Mouse (Mus musculus) liver, embryonic 13.5 days (tissue): Measurements from ENCODE around the gene Gtf2h2. TPM values are rescaled to one million over a fixed set of nuclear protein-coding genes. Genes with fewer than 3 reads are reported as not detected.

Source experiments
- ATAC-seq: fragments of 200-750 bp; cut with Nextera tagmentation; 2 replicates; pipeline ENCODE4 v1.8.0; 2017; ENCODE audit warnings: low read depth, mild to moderate bottlenecking, moderate number of reproducible peaks, moderate library complexity
- DNase-seq: peaks from one replicate; pipeline ENCODE4 v3.0.0; 2022
- H3K27ac ChIP-seq: fragments of 300-500 bp; sonication (generic); 2 replicates; pipeline ENCODE4 v1.5.1; 2015; ENCODE audit warnings: moderate library complexity, mild to moderate bottlenecking, inconsistent platforms
- H3K27me3 ChIP-seq: fragments of 300-500 bp; sonication (generic); 2 replicates; pipeline ENCODE4 v1.6.1; 2015; ENCODE audit warnings: mild to moderate bottlenecking, inconsistent platforms
- H3K36me3 ChIP-seq: fragments of 300-500 bp; sonication (generic); 2 replicates; pipeline ENCODE4 v1.6.1; 2015; ENCODE audit warnings: mild to moderate bottlenecking, inconsistent platforms
- H3K4me1 ChIP-seq: fragments of 300-500 bp; sonication (generic); replicated peaks from 2 replicates; pipeline ENCODE4 v1.6.1; 2015; ENCODE audit warnings: inconsistent platforms
- H3K4me2 ChIP-seq: fragments of 300-500 bp; sonication (generic); 2 replicates; pipeline ENCODE4 v1.6.1; 2015; ENCODE audit warnings: inconsistent platforms, mild to moderate bottlenecking, moderate library complexity
- H3K4me3 ChIP-seq: fragments of 300-500 bp; sonication (generic); replicated peaks from 2 replicates; pipeline ENCODE4 v1.5.1; 2015; ENCODE audit warnings: mild to moderate bottlenecking, inconsistent platforms
- H3K9ac ChIP-seq: fragments of 300-500 bp; sonication (generic); 2 replicates; pipeline ENCODE4 v1.6.1; 2015; ENCODE audit warnings: mild to moderate bottlenecking, inconsistent platforms
- H3K9me3 ChIP-seq: fragments of 300-500 bp; sonication (generic); replicated peaks from 2 replicates; pipeline ENCODE4 v1.6.1; 2016; ENCODE audit warnings: inconsistent platforms
- WGBS: fragments of 180-500 bp; shearing (Covaris S2); methylation state at CpG from one replicate; pipeline ENCODE4 v1.1.7; 2015; ENCODE audit not compliant: insufficient replicate concordance; 5-methylcytosine and 5-hydroxymethylcytosine counted together
- polyA plus RNA-seq: library from polyadenylated mRNA; unstranded; fragments of >200 nt; fragmentation: Nextera tagmentation; extraction: Ambion mirVana; gene quantifications from 2 replicates; pipeline ENCODE4 v1.2.1, GENCODE M21; 2015

The Gtf2h2 gene
- 42.5 and 47.7 TPM in 2 replicates for polyA plus RNA-seq

DNA sequence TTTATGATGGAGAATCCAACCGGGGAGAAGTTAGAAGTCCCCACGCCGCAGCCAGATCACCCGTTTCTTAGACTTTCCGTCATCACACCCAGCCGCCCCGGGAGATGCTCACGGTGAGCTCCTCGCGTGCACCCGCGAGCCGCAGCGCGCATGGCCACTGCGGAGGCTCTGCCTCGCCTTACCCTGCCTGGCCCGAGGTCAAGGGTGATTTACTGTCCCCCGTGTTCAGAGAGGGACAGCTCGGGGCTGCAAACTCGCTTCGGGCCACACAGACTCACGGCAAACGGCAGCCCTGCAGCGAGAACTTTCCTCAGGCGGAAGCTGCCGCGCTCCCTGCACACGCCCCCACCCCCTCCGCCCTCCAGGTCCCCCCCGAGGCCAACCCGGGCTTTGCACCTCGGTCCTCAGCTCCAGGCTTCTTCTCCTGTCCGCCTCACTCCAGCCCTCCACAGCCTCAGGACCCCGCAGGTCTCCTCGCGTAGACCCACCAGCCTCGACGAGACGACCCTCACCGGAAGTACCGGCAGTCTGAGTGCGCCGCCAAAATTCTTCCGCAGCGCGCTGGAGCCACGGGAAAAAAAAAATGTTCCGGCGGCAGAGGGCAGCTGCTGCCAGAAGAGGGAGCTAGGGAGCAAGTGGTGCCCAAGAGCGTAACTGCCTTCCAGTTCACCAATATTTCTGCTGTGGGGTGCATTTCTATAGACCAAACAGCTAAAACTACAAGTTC is at the start of gene Gtf2h2:
Gene Gtf2h2 (minus strand): TSS at position 519 of the 727 bp plus-strand sequence.
- Histone ChIP-seq H3K27ac (peak within 1 kb of the TSS; percentile 78), H3K36me3 (peaks cover 18% of the 10 kb centered on the region), H3K9me3 (no peaks in the 10 kb centered on the region), H3K4me3 (peak within 1 kb of the TSS; percentile 94), H3K4me1 (peaks cover 29% of the 10 kb centered on the region), H3K9ac (peak within 1 kb of the TSS; percentile 90), H3K27me3 (no peaks in the 10 kb centered on the region), H3K4me2 (peak within 1 kb of the TSS; percentile 79)
- under 1% methylated on average over 51 of the region's 51 CpGs for WGBS
- DNase-seq (peak; percentile 68), ATAC-seq (peak; percentile 81)

DNA sequence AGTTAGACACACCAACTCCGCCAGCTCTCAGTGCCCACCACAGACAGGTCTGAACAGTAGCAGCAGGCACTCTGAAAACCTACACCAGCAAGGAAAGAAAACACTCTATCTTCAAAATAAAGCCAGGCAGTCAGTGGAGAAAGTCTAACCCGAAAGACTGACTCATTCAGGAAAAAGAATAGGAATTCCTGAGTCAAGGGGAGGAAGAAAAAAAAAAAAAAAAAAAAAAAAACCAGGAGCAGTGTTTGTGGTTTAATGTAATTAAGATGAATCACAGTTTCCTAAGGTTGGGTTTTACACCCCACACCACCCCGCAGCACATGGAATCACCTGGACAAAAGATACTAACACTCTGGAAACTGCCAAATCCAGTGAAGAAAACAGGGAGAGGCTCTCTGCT is 43.8 kb upstream of the Gtf2h2 start:
- H3K4me1 ChIP-seq: no peaks in the 10 kb centered on the region
- H3K4me2 ChIP-seq: no peak overlapping the region
- no peak overlapping the region for H3K27ac ChIP-seq
- DNase-seq: no peak
- H3K4me3 ChIP-seq: no peak overlapping the region
- no peaks in the 10 kb centered on the region for H3K27me3 ChIP-seq
- no peaks in the 10 kb centered on the region for H3K9me3 ChIP-seq
- WGBS: 63% methylated on average over 3 of the region's 3 CpGs
- ATAC-seq: no peak
- no peak overlapping the region for H3K9ac ChIP-seq
- no peaks in the 10 kb centered on the region for H3K36me3 ChIP-seq

DNA sequence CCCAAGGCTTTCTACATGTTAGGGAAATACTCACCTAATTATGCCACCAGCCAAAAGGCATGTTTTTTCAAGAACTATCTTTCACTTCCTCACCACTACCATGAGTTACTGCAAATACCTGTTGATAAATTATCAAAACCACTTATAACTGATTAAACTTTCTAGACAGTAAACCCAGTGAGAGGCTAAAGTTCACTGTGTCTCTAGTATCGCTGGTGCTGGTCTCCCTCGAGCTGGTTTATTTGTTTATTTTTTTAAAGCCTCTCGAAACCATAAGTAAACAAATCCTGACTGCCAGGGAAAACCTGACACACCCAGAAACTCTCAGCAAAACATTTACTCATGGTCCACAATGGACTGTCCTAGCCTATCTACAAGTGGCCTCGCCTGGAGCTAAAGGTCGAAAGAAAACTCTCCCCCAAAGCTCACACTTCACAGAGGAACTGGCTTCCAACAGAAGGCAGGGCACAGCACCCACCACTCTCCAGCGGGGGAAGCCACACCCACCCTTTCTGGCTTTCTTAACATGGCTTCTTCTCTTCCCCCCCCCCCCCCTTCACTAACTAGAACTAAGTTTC is 40.5 kb upstream of the Gtf2h2 start:
- Histone ChIP-seq H3K36me3 (no peaks in the 10 kb centered on the region), H3K9ac (no peak overlapping the region), H3K4me1 (no peaks in the 10 kb centered on the region), H3K4me2 (no peak overlapping the region), H3K27ac (peak overlapping the region; percentile 53), H3K9me3 (no peaks in the 10 kb centered on the region), H3K4me3 (no peak overlapping the region), H3K27me3 (no peaks in the 10 kb centered on the region)
- DNase-seq (no peak), ATAC-seq (peak; percentile 83)
- 42% methylated on average over 6 of the region's 6 CpGs for WGBS

DNA sequence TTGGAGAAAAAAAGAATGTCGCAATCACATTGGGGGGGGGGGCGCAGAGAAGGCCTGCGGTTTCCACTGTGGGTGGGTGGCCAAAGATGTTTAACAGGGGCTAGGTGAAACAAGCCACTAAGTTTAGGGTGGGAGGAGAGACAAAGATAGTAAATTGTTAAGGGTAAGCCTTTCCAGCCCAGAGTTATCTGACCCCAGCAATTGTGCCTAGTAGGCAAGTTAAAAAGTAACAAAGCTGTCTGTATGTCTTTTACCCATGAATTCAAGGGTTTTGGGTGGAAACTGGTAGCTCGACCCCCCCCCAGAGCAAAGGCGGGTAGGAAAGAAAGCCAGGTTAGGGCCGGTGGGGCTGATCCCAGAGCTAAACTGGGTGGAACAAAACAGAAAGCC is 34.3 kb upstream of the Gtf2h2 start:
- DNase-seq (no peak), ATAC-seq (0 out of 2 replicates have a peak, but pooled peaks have one; percentile 24)
- H3K4me1 ChIP-seq: peaks cover 14% of the 10 kb centered on the region
- H3K27me3 ChIP-seq: no peaks in the 10 kb centered on the region
- H3K9me3 ChIP-seq: no peaks in the 10 kb centered on the region
- H3K9ac ChIP-seq: no peak overlapping the region
- H3K27ac ChIP-seq: peak overlapping the region; percentile 68
- no peak overlapping the region for H3K4me3 ChIP-seq
- 51% methylated on average over 6 of the region's 6 CpGs for WGBS
- no peaks in the 10 kb centered on the region for H3K36me3 ChIP-seq
- H3K4me2 ChIP-seq: peak overlapping the region; percentile 17

DNA sequence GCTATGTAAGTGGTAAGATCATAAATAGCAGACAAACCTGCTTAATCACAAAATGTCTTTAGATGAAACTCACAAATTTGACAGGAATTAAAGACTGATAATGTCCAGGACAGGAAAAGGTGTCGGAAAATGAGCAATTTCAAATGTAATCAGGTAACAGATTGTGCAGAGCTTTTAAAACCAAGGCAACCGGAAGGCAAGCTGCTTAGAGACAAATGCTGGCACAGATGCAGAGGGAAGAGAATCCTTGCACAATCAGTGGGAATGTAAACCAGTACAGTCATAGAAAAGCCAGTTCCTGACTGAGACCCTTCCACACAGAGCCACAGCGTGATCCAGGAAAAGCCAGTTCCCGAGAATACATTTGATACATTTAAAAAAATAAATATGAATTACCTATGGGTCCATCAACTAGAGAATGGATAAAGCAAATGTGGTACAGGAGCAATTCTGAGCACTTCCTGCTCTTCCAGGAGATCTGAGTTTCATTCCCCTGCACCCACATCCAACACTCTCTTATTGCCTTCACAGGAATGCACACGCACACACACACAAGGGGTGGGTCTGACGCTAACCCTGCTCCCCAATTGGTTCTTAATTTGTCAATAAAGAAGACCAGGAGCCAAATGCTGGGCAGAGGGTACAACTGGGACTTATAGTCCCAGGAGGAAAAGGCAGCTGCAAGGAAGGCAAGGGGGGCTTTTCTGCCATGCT is 33.7 kb upstream of the Gtf2h2 start:
- WGBS: 61% methylated on average over 6 of the region's 6 CpGs
- peak overlapping the region; percentile 68 for H3K27ac ChIP-seq
- no peaks in the 10 kb centered on the region for H3K36me3 ChIP-seq
- H3K4me3 ChIP-seq: no peak overlapping the region
- H3K27me3 ChIP-seq: no peaks in the 10 kb centered on the region
- no peak for DNase-seq
- no peak for ATAC-seq
- no peak overlapping the region for H3K9ac ChIP-seq
- H3K9me3 ChIP-seq: no peaks in the 10 kb centered on the region
- peak overlapping the region; percentile 17; the same call in 1 of the 2 replicates for H3K4me2 ChIP-seq
- peaks cover 14% of the 10 kb centered on the region for H3K4me1 ChIP-seq

DNA sequence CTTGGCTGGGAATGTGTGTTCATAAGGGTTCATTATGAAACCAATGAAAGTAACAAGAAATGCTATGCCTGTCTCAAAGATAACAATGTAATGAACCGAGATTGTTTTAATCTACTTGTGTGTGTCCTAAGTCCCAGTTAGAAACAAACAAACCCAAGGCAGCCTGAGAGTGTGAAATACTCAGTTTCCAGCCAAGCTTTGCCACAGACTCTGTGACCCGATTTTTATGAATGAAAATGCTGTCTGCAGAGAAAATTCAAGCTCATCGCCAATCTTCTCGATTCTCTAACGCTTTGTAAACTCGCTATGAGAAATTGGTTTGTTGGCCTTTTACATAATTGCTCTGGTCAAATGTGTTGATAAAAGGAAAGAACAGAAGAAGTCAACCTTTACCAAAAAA is 32.5 kb upstream of the Gtf2h2 start:
- DNase-seq (no peak), ATAC-seq (no peak)
- H3K4me1 ChIP-seq: peaks cover 14% of the 10 kb centered on the region
- H3K9ac ChIP-seq: no peak overlapping the region
- H3K36me3 ChIP-seq: no peaks in the 10 kb centered on the region
- no peaks in the 10 kb centered on the region for H3K9me3 ChIP-seq
- no peaks in the 10 kb centered on the region for H3K27me3 ChIP-seq
- H3K4me2 ChIP-seq: no peak overlapping the region
- H3K27ac ChIP-seq: no peak overlapping the region
- H3K4me3 ChIP-seq: no peak overlapping the region
- WGBS: 71% methylated on average over 6 of the region's 6 CpGs

DNA sequence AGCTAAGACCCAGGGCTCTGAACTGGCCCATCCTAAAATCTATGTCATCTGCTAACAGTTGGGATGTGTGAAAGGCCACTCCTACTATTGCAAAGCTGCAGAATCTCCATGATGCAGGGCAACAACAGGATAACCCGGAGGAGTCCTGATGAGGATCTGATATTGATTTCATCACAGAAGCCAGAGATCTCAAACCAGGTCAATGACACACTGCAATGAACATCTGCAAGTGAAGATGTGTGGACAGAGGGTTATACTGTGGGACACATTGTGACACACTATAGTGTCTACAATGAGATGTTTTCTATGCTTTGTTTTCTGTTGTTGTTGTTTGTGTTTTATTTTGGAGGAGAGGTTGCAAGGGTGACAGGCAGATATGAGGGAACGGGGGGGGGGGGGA is 31.3 kb upstream of the Gtf2h2 start:
- no peak overlapping the region for H3K4me2 ChIP-seq
- DNase-seq: no peak
- 48% methylated on average over 2 of the region's 2 CpGs for WGBS
- no peak overlapping the region for H3K9ac ChIP-seq
- no peaks in the 10 kb centered on the region for H3K36me3 ChIP-seq
- H3K9me3 ChIP-seq: no peaks in the 10 kb centered on the region
- H3K4me1 ChIP-seq: peaks cover 14% of the 10 kb centered on the region
- H3K27ac ChIP-seq: no peak overlapping the region
- no peak for ATAC-seq
- no peaks in the 10 kb centered on the region for H3K27me3 ChIP-seq
- H3K4me3 ChIP-seq: no peak overlapping the region

DNA sequence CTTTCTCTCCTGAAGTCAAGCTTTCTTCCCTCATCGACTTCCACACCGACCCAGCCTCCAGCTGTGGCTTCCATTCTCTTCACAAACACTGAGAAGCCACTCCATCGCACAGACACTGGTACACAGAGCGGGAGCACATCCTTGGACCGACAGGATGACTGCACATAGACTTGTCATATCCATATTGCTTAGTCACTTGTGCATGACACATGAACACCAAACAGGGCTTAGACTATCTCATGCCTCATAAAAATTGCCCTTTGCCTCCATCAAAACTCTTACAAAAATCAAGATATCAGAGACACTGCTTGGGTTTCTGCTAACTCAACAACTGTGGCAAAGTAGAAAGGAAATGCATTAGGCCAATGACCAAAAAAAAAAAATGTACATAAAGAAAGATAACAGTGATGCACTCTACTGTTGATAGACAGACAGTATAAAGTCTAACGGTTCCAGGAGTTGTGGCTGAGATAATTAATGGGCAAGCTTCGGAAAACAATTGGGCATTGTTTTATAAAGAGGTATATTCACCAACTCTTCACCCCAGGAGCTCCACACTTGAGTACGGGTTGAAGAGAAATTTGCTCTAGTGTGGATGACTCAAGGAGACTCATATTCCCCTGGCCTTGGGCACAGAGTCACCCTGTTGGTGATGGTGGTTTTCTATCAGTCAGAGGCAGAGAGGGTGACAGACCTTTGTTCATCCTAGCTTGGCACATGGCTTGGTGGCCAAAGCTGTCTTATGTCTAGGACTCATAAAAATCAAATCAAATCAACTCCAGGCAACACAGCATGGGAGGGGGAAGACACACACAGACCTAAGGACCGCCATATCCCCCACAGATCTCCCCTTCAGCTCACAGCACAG is 29.6 kb upstream of the Gtf2h2 start:
- no peaks in the 10 kb centered on the region for H3K9me3 ChIP-seq
- no peak overlapping the region for H3K9ac ChIP-seq
- no peaks in the 10 kb centered on the region for H3K27me3 ChIP-seq
- H3K4me2 ChIP-seq: no peak overlapping the region
- H3K27ac ChIP-seq: no peak overlapping the region
- H3K4me1 ChIP-seq: peaks cover 23% of the 10 kb centered on the region
- ATAC-seq: no peak
- H3K4me3 ChIP-seq: no peak overlapping the region
- 69% methylated on average over 9 of the region's 9 CpGs for WGBS
- no peak for DNase-seq
- H3K36me3 ChIP-seq: no peaks in the 10 kb centered on the region

DNA sequence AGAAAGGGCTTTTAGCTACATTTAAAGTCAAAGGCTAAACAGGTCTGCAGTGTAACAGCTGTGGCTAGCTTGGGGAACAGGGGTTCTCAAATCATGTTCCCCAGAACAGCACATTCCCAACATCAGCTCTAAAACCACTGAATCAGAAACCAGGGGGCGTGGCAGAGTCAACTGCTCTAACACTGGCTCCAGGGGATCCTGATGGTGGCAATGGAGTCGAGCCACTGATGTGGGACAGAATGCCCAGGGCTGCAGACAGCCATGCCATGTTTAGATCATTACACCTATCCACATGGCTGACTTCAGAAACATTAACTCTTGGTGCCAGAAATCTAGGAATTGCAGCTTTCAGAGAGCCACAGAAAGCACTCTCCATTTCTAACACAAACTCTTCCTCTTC is 26.8 kb upstream of the Gtf2h2 start:
- H3K36me3 ChIP-seq: no peaks in the 10 kb centered on the region
- 64% methylated on average over 2 of the region's 2 CpGs for WGBS
- no peak overlapping the region for H3K27ac ChIP-seq
- no peaks in the 10 kb centered on the region for H3K27me3 ChIP-seq
- H3K4me2 ChIP-seq: no peak overlapping the region
- peaks cover 33% of the 10 kb centered on the region for H3K4me1 ChIP-seq
- no peak overlapping the region for H3K9ac ChIP-seq
- H3K4me3 ChIP-seq: no peak overlapping the region
- H3K9me3 ChIP-seq: no peaks in the 10 kb centered on the region
- DNase-seq (no peak), ATAC-seq (no peak)

DNA sequence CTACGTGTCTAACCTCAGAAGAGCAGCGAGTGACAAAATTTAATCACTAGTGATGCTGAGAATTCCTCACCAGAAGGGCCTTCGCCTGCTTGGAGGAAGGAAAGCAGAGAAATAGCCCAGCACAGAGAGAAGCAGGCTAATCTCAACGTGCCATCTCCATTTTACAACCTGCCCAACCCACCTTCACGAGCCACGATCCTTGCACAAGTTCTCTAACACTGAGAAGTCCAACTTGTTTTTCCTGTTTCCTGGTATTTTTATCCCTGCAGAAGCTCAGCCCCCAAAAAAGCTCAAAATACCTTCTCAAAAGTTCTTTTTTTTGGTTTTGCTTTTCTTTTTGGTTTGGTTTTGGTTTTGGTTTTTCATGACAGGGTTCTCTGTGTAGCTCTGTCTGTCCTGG is 25.8 kb upstream of the Gtf2h2 start:
- H3K9me3 ChIP-seq: no peaks in the 10 kb centered on the region
- peaks cover 36% of the 10 kb centered on the region for H3K4me1 ChIP-seq
- no peaks in the 10 kb centered on the region for H3K27me3 ChIP-seq
- no peak overlapping the region for H3K4me3 ChIP-seq
- no peak for DNase-seq
- H3K4me2 ChIP-seq: no peak overlapping the region
- WGBS: 50% methylated on average over 6 of the region's 6 CpGs
- H3K36me3 ChIP-seq: no peaks in the 10 kb centered on the region
- H3K9ac ChIP-seq: no peak overlapping the region
- no peak overlapping the region for H3K27ac ChIP-seq
- no peak for ATAC-seq

DNA sequence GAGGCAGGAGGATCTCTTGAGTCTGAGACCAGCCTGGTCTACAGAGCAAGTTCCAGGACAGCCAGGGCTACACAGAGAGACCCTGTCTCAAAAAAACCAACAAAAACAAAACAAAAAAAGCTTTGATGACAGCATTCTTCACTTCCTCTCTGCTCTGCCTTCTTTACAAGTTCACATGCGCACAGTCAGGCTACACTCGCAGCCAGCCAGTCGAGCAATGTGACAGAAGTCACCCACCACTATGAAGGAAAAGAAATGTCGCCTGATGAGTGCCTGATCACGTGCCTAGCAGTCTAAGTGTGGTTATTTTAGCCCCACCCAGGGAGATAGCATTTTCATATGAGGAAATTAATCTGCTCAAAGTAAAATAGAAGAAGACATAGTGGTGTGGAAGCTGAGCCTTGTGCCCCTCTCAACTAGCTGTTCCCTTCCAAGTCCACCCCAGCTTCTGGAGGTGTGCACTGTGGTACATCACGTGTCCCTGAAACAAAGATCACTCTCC is 25.3 kb upstream of the Gtf2h2 start:
- DNase-seq: no peak
- no peak for ATAC-seq
- no peaks in the 10 kb centered on the region for H3K9me3 ChIP-seq
- no peak overlapping the region for H3K4me3 ChIP-seq
- H3K27ac ChIP-seq: no peak overlapping the region
- no peak overlapping the region for H3K4me2 ChIP-seq
- 63% methylated on average over 6 of the region's 6 CpGs for WGBS
- H3K9ac ChIP-seq: no peak overlapping the region
- H3K36me3 ChIP-seq: no peaks in the 10 kb centered on the region
- no peaks in the 10 kb centered on the region for H3K27me3 ChIP-seq
- H3K4me1 ChIP-seq: peaks cover 36% of the 10 kb centered on the region
